Mouse (Mus musculus) brain, embryonic 14.5 days (tissue): ENCODE measurements around the gene Tnxb.

Source experiments
- CTCF ChIP-seq: fragments of 200-500 bp; IDR thresholded peaks from 2 replicates; pipeline ENCODE4 v1.5.1; 2012; ENCODE audit warnings: inconsistent platforms, mild to moderate bottlenecking, moderate library complexity, borderline replicate concordance; ENCODE audit not compliant: insufficient read depth, insufficient read length; ENCODE audit errors: extremely low read depth
- POLR2A ChIP-seq: fragments of 200-500 bp; IDR thresholded peaks from 2 replicates; pipeline ENCODE4 v1.6.1; 2012; ENCODE audit warnings: mild to moderate bottlenecking, inconsistent platforms, borderline replicate concordance; ENCODE audit not compliant: poor library complexity, insufficient read depth, insufficient read length, severe bottlenecking; ENCODE audit errors: extremely low read depth

DNA sequence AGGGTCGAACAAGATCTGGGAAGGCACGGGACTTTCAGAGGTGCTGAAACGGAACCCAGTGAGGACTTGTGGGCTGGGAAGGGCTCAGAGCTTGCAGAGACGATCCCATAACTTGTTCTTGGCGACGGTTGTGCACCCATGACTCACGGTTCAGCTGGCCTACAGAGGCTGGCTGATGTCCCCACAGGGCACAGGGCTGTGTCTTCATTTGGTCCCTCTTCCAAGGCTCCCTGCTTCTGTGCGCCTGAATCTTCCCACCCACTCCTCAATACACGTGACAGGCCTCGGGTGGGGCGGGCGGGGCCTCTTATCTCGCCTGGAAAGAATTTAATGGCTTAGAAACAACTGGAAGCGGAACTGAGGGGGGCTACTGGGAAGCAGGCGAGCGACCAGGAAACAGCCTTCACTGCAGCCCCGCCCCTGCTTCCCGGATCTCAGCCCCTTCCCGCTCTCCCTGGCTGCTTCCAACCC, 9.2 kb upstream of the Tnxb start:
- no peak for TF ChIP-seq POLR2A
- no peak for TF ChIP-seq CTCF
